Mouse (Mus musculus): ENCODE measurements around the gene Il1rap. TPM values are rescaled to one million over a fixed set of nuclear protein-coding genes. Genes with fewer than 3 reads are reported as not detected.
A peak's percentile ranks its signal among the peaks of the same experiment; 100 is the strongest.

Il1rap gene
- polyA plus RNA-seq, 1 experiment from 2014 or later = 7.7 TPM

DNA sequence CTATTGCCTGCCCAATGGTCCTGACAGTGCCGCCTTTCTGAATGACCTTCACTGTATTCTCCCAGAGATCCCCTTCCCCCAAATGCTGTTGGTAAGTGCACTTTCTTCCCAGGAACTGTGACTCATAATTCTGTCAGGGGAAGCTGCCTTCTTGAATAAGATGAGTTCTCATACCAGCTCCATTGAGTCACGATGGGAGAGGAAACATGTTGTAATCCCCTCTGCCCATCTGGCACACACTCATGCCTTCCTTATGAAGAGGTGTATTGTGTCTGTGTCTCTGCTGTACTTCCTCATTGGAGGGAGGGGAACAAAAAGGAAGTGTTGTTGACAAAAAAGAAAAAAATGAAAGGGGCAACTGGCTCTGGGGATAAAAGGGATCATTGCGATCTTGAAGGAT is 44.6 kb downstream of the Il1rap start:
- no peak for ATAC-seq (replicated peaks)
- Histone ChIP-seq H3K4me2 (no peak overlapping the region), H3K4me3 (no peak overlapping the region), H3K9ac (no peak overlapping the region), H3K27ac (no peak overlapping the region), H3K9me3 (no peaks in the 10 kb centered on the region), H3K36me3 (replicated peaks) (no peaks in the 10 kb centered on the region), H3K27me3 (replicated peaks) (no peaks in the 10 kb centered on the region), H3K4me1 (no peaks in the 10 kb centered on the region)
- WGBS = 84% methylated on average over 3 of the region's 3 CpGs

DNA sequence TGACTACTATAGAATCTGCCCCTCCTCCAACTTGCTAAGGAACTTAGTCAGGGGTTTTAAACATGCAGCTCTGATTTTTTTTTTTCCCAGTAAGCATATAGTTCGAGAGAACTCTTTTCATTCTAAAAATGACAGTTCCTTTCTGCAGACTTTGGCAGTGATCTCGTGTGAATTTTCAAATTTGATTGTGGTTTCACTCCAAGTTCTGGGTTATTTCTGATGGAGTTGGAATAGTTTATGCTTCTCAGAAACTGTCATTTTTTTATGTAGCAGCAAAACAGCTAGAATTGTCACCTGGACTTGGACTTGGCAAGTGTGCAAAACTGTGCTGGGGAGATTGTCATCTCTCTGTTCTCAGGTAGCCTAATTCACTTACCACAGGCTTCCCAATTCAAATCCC is 53.3 kb downstream of the Il1rap start:
- Histone ChIP-seq H3K36me3 (replicated peaks) (no peaks in the 10 kb centered on the region), H3K27me3 (replicated peaks) (no peaks in the 10 kb centered on the region), H3K27ac (no peak overlapping the region), H3K9ac (no peak overlapping the region), H3K9me3 (no peaks in the 10 kb centered on the region), H3K4me1 (no peaks in the 10 kb centered on the region), H3K4me2 (no peak overlapping the region), H3K4me3 (no peak overlapping the region)
- no peak for ATAC-seq (replicated peaks)
- WGBS = 68% methylated on average over 2 of the region's 2 CpGs

DNA sequence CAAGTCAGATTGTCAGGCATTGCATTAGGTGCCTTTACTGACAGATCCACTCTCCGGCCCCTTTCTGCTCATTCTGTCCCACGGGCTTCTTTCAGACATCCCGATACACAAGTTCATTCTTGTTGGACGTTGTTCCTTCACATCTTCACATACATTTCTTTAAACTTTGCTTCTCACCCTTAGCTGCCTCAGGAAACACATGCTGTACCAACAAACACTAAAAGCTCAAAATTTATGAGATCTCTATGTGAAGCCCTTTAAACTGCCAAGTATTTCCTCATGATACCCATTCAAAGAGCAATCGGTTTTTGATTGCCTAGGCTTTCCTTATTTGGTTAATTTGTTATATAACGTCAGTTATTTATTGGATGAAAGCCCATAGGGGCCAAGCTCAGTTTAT is 61.6 kb downstream of the Il1rap start:
- Histone ChIP-seq H3K36me3 (replicated peaks) (no peaks in the 10 kb centered on the region), H3K4me3 (no peak overlapping the region), H3K4me2 (no peak overlapping the region), H3K9me3 (no peaks in the 10 kb centered on the region), H3K27me3 (replicated peaks) (no peaks in the 10 kb centered on the region), H3K27ac (no peak overlapping the region), H3K4me1 (no peaks in the 10 kb centered on the region), H3K9ac (no peak overlapping the region)
- no peak for ATAC-seq (replicated peaks)
- WGBS = 85% methylated on average over 6 of the region's 6 CpGs

DNA sequence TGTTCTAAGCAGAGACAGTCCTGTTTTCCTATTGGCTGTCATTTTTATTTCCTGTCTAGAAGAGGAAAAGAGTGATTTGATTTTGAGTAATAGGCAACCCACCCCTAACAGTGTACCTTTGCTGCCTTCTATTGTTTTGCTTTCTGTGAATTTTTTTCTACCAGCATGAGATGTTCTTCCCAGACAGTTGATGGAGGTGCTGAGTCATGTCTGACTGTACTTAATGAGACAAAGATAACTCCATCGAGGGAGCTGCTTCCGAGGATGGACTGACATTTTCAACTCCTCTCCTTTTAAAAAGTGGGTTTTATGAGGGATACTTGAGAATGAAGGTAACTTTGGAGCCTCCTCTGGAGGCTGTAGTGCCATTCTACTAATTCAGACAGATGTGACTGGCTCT is 64.6 kb downstream of the Il1rap start:
- 64% methylated on average over 2 of the region's 2 CpGs for WGBS
- no peak overlapping the region for H3K4me3 ChIP-seq
- no peak overlapping the region for H3K27ac ChIP-seq
- no peaks in the 10 kb centered on the region for H3K36me3 ChIP-seq (replicated peaks)
- no peak overlapping the region for H3K4me2 ChIP-seq
- no peaks in the 10 kb centered on the region for H3K27me3 ChIP-seq (replicated peaks)
- no peak overlapping the region for H3K9ac ChIP-seq
- no peaks in the 10 kb centered on the region for H3K9me3 ChIP-seq
- no peaks in the 10 kb centered on the region for H3K4me1 ChIP-seq
- no peak for ATAC-seq (replicated peaks)

DNA sequence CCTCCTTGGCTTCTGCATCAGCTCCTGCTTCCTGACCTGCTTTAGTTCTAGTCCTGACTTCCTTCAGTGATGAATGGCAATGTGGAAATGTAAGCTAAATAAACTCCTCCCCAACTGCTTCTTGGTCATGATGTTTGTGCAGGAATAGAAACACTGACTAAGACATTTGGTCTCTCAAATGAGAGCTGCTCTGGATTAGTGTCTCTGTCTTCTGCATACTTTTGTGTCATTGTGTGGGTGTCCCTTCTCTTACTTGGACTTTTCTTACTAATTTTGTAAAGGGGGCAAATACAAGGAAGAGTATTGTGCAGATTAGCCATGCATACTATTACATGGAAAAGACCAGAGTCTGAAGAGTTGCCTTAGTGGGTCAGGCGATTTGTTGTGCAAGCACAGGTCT is 65.5 kb downstream of the Il1rap start:
- no peak for ATAC-seq (replicated peaks)
- 88% methylated on average over 1 of the region's 1 CpGs for WGBS
- Histone ChIP-seq H3K27ac (no peak overlapping the region), H3K9ac (no peak overlapping the region), H3K36me3 (replicated peaks) (no peaks in the 10 kb centered on the region), H3K9me3 (no peaks in the 10 kb centered on the region), H3K4me2 (no peak overlapping the region), H3K4me3 (no peak overlapping the region), H3K27me3 (replicated peaks) (no peaks in the 10 kb centered on the region), H3K4me1 (no peaks in the 10 kb centered on the region)

DNA sequence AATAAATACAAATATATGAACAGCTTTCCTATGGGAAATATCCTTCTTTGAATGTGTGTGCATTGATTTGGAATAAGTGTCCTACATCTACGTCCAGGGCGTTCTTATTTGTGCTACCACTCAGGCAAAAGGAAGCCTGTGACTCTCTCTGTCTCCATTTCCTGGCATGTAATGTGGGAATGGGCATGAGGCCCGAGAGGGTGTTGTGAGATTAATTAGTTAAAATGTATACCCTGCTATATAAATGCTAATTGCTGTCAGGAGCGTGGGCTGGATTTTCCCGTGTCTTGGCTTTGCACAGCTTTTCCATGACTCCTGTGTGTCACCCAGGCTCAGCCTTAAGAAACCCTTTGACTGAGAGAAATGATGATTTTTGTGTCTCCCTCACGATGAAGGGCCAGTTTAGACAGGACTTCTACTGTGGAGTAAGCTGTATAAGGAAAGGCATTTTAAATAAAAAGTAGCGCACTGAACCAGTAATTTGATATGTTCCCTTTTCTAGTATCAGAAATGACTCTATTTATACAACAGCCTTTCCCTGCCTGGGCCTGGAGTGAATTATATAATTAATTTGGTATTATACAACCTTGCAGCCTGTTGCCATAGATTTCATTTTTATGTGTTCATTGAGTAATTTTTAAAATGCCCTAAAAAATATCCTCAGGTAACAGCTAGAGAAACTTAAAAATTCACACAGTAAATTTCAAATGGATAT is 81.4 kb downstream of the Il1rap start:
- Histone ChIP-seq H3K27me3 (replicated peaks) (no peaks in the 10 kb centered on the region), H3K27ac (no peak overlapping the region), H3K4me3 (no peak overlapping the region), H3K4me1 (no peaks in the 10 kb centered on the region), H3K9ac (no peak overlapping the region), H3K9me3 (no peaks in the 10 kb centered on the region), H3K36me3 (replicated peaks) (no peaks in the 10 kb centered on the region), H3K4me2 (no peak overlapping the region)
- peak; percentile 14; the same call in 1 of the 2 replicates for ATAC-seq (replicated peaks)
- WGBS = 67% methylated on average over 7 of the region's 7 CpGs

DNA sequence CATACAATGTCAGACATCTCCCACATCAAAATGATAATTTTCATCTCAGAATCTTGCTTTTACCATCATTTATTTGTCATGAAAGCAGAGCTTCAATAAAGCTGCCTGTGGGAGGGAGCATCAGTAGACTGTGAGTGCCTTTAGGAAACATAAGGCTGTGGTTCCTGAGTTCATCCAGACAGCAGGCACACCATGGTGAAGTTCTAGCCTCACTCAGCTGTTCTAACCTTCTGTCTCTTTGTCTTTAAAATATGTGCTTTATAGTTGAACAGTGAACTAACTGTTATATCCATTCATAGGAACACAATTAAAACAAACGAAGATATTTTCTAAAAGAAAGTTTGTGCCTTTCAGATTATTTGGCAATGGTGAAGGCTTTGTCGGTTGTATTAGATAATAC is 84.9 kb downstream of the Il1rap start:
- no peak for ATAC-seq (replicated peaks)
- 86% methylated on average over 2 of the region's 2 CpGs for WGBS
- H3K4me3 ChIP-seq = no peak overlapping the region
- no peaks in the 10 kb centered on the region for H3K4me1 ChIP-seq
- H3K9me3 ChIP-seq = no peaks in the 10 kb centered on the region
- H3K27ac ChIP-seq = no peak overlapping the region
- no peak overlapping the region for H3K9ac ChIP-seq
- no peaks in the 10 kb centered on the region for H3K36me3 ChIP-seq (replicated peaks)
- no peaks in the 10 kb centered on the region for H3K27me3 ChIP-seq (replicated peaks)
- no peak overlapping the region for H3K4me2 ChIP-seq

DNA sequence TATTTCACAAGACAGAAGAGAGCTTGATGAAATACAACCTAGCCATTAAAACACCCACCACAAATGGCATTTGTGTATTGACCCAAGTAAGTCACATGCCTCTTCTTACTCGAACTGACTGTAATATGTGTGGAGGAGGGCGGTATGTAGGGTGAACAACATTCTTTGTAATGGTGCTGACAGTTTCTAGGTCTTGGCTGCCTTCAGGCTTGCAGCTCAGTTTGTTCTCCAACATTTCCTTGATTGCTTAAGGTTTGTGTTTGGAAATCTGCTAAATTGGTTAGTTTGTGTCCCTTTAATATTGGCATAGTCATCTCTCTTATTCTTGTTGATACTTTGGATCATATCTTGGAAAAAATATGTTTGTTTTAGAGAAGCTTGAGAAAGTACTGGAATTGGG is 87.6 kb downstream of the Il1rap start:
- Histone ChIP-seq H3K36me3 (replicated peaks) (no peaks in the 10 kb centered on the region), H3K4me2 (no peak overlapping the region), H3K4me3 (no peak overlapping the region), H3K9me3 (no peaks in the 10 kb centered on the region), H3K4me1 (no peaks in the 10 kb centered on the region), H3K27ac (no peak overlapping the region), H3K27me3 (replicated peaks) (no peaks in the 10 kb centered on the region), H3K9ac (no peak overlapping the region)
- ATAC-seq (replicated peaks) = no peak
- WGBS = 88% methylated on average over 2 of the region's 2 CpGs

DNA sequence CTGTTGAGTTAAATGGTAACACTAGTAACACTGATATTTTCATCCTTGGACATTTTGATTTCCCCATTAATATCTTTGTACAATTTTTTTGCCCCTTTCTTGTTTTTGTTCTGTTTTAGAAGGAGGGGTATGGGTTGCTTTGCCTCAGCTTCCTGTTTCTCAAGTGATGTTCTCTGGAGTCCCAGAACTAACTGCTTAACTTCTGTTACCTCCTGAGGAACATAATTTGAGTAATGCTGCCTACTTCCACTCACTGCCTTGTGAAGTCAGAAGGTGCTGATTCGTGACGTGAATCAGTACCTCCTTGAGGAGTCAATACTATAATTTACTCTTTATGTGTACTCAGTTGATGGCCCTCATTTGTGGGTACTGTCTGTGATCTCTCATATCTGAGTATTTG is 98.9 kb downstream of the Il1rap start:
- Histone ChIP-seq H3K36me3 (replicated peaks) (no peaks in the 10 kb centered on the region), H3K4me3 (no peak overlapping the region), H3K9me3 (no peaks in the 10 kb centered on the region), H3K4me1 (no peaks in the 10 kb centered on the region), H3K4me2 (no peak overlapping the region), H3K9ac (no peak overlapping the region), H3K27ac (no peak overlapping the region), H3K27me3 (replicated peaks) (no peaks in the 10 kb centered on the region)
- ATAC-seq (replicated peaks) = no peak
- 92% methylated on average over 2 of the region's 2 CpGs for WGBS

DNA sequence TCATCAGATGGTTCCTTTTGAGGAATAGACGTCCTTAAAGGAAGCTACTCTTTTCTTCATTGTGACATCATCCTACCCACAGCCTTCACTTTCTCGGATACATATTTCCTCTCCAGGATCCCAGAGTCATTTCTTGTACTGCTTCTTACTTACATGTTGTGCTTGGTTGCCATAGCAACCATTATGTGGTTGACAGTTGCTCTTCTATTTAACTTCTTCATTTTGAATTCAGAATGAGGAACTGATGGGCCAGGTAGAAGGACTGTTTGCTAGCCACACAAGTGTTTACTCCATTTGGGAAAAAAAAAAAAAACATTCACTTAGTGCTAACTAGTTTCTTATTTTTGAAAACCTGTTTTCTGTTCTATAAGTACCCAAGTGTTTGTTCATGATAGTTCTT is 108.3 kb downstream of the Il1rap start:
- no peak overlapping the region for H3K4me3 ChIP-seq
- no peak overlapping the region for H3K27ac ChIP-seq
- WGBS = 65% methylated on average over 2 of the region's 2 CpGs
- H3K27me3 ChIP-seq (replicated peaks) = no peaks in the 10 kb centered on the region
- H3K4me1 ChIP-seq = no peaks in the 10 kb centered on the region
- no peaks in the 10 kb centered on the region for H3K36me3 ChIP-seq (replicated peaks)
- no peaks in the 10 kb centered on the region for H3K9me3 ChIP-seq
- no peak overlapping the region for H3K9ac ChIP-seq
- ATAC-seq (replicated peaks) = no peak
- no peak overlapping the region for H3K4me2 ChIP-seq

DNA sequence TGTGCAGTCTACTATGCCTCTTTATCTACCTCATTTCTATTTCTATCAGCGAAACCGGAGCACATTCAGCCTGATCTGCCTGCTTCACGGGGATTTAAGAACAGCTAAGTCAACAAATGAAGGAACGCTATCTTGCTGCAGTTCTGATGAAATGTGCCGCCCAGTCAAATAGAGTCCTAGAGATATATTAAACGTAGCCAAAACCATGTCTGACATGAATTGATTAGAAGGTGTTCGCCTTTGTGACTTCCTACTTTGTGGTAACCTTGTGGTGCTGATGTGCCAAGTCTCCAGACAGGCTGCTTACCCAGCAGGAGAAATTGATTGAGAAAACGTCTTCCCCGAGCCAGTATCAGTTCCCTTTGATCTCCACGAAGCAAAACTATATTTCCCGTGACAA is 109.8 kb downstream of the Il1rap start:
- 64% methylated on average over 11 of the region's 11 CpGs for WGBS
- H3K36me3 ChIP-seq (replicated peaks) = no peaks in the 10 kb centered on the region
- no peak for ATAC-seq (replicated peaks)

DNA sequence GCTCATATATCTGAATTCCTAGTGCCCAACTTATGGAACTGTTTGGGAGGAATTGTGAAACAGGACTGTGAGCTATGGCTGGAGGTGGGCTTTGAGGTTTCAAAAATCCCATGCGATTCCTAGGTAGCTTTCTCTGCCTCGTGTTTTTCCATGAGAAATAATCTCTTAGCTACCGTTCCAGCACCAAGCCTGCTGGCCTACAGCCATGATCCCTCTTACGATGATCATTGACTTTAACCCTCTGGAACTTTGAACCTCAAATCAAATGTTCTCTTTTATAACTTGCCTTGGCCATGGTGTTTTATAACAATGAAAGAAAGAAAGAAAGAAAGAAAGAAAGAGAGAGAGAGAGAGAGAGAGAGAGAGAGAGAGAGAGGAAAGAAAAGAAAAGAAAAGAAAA is 116.6 kb downstream of the Il1rap start:
- no peak for ATAC-seq (replicated peaks)
- Histone ChIP-seq H3K9ac (no peak overlapping the region), H3K27ac (no peak overlapping the region), H3K36me3 (replicated peaks) (no peaks in the 10 kb centered on the region), H3K27me3 (replicated peaks) (no peaks in the 10 kb centered on the region), H3K9me3 (no peaks in the 10 kb centered on the region), H3K4me1 (no peaks in the 10 kb centered on the region), H3K4me3 (no peak overlapping the region), H3K4me2 (no peak overlapping the region)
- 93% methylated on average over 4 of the region's 4 CpGs for WGBS

More for the DNA sequence above, 109.8 kb downstream of the Il1rap start:
- no peaks in the 10 kb centered on the region for H3K9me3 ChIP-seq
- no peaks in the 10 kb centered on the region for H3K4me1 ChIP-seq
- no peak overlapping the region for H3K4me2 ChIP-seq
- no peaks in the 10 kb centered on the region for H3K27me3 ChIP-seq (replicated peaks)
- no peak overlapping the region for H3K4me3 ChIP-seq
- H3K9ac ChIP-seq = no peak overlapping the region
- H3K27ac ChIP-seq = no peak overlapping the region

DNA sequence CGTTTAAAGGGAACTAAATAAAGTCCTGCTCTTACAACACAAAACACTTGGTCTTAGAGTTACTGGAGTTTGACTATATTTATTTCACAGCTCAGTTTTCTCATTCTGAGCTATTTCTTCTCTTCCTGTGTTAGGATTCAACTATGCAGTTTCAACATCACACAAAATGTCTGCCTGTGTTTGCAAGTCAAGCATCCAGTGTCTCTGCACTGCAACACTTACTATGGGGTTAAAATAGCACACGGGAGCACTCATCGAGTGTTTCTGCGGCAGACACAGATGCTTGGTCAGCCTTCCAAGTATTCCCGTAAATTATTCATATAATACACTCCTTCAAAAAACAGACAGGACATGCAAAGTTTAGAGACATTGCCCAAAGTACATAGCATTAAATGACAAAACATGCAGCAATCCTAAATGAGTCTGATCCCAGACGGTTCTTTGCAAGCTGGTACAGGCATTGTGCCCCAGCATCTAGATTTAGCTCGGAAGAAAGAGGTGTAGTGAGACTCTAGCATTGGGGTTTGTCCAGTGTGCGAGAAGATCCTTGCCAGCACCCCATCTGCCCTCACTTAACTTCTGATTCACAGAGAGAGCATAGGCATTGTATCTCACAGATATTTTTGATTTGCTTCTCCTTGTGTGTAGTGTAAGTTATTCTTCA is 119.1 kb downstream of the Il1rap start:
- Histone ChIP-seq H3K4me1 (no peaks in the 10 kb centered on the region), H3K9ac (no peak overlapping the region), H3K36me3 (replicated peaks) (no peaks in the 10 kb centered on the region), H3K27ac (no peak overlapping the region), H3K4me2 (no peak overlapping the region), H3K27me3 (replicated peaks) (no peaks in the 10 kb centered on the region), H3K4me3 (no peak overlapping the region), H3K9me3 (no peaks in the 10 kb centered on the region)
- WGBS = 84% methylated on average over 8 of the region's 8 CpGs
- ATAC-seq (replicated peaks) = no peak
